Mouse (Mus musculus) kidney, adult 2 months (tissue): ENCODE measurements around the gene Pcsk5. TPM values are rescaled to one million over a fixed set of nuclear protein-coding genes. Genes with fewer than 3 reads are reported as not detected.

Experiments used
- DNase-seq: peaks from one replicate; pipeline ENCODE4 v3.0.0; 2021
- H3K27ac ChIP-seq: fragments of 200-500 bp; 2 replicates; pipeline ENCODE4 v1.5.1; 2012; ENCODE audit warnings: low read depth, low read length, control low read depth, inconsistent platforms; ENCODE audit not compliant: insufficient read depth
- H3K27me3 ChIP-seq: fragments of 200-500 bp; replicated peaks from 2 replicates; pipeline ENCODE4 v1.6.1; 2012; ENCODE audit warnings: mild to moderate bottlenecking, moderate library complexity, low read length, inconsistent platforms; ENCODE audit not compliant: control insufficient read depth, insufficient read depth
- H3K36me3 ChIP-seq: fragments of 200-500 bp; 2 replicates; pipeline ENCODE4 v1.6.1; 2012; ENCODE audit warnings: mild to moderate bottlenecking, moderate library complexity, low read length, inconsistent platforms; ENCODE audit not compliant: control insufficient read depth, insufficient read depth
- H3K4me1 ChIP-seq: fragments of 200-500 bp; 2 replicates; pipeline ENCODE4 v1.6.1; 2011; ENCODE audit warnings: low read length; ENCODE audit not compliant: control insufficient read depth, insufficient read depth
- H3K4me3 ChIP-seq: fragments of 200-500 bp; 2 replicates; pipeline ENCODE4 v1.5.1; 2011; ENCODE audit warnings: mild to moderate bottlenecking, low read depth, low read length, control low read depth; ENCODE audit not compliant: insufficient read depth
- CTCF ChIP-seq: fragments of 200-500 bp; conservative IDR thresholded peaks from 2 replicates; pipeline ENCODE4 v1.5.1; 2011; ENCODE audit warnings: low read depth, mild to moderate bottlenecking, control low read depth, low read length, moderate library complexity, mixed read lengths; ENCODE audit not compliant: insufficient read depth, insufficient read length
- POLR2A ChIP-seq: fragments of 200-500 bp; IDR thresholded peaks from one replicate; pipeline ENCODE4 v1.6.1; 2011; ENCODE audit warnings: low read depth, low read length, control low read depth
- WGBS: fragments of 180-500 bp; shearing (Covaris S2); methylation state at CpG from one replicate; pipeline ENCODE4 v1.1.7; 2018; 5-methylcytosine and 5-hydroxymethylcytosine counted together
- polyA plus RNA-seq: library from polyadenylated mRNA; depleted of rRNA; stranded (reverse); fragments of >200 nt; gene quantifications from 2 replicates; pipeline ENCODE4 v1.2.3, GENCODE M21; 2012

Gene Pcsk5
- polyA plus RNA-seq, 1 experiment = 9.4 TPM

DNA sequence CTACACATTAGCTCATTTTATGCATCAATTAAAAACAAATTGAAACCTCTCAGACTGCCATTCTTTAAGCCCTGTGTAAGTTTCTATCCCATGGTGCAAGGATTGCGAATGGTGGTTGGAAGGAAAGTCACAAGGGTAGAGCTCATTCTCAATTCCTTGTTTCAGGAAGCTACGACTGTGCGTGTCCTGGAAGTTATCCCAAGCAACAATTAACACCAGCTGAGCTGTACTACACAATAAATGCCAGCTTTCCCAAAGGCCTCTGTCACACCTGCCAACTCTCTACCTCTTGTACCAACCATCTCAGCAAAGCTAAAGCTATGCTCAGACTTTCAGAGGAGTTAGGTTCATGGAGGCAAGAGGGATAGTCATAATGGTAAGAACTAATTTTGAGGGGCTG, 174.8 kb downstream of the Pcsk5 start:
- Histone ChIP-seq H3K36me3 (no peaks in the 10 kb centered on the region), H3K27ac (no peak overlapping the region), H3K4me1 (no peaks in the 10 kb centered on the region), H3K27me3 (no peaks in the 10 kb centered on the region), H3K4me3 (no peak overlapping the region)
- 92% methylated on average over 3 of the region's 3 CpGs for WGBS
- DNase-seq = no peak
- TF ChIP-seq POLR2A (no peak), CTCF (no peak)

DNA sequence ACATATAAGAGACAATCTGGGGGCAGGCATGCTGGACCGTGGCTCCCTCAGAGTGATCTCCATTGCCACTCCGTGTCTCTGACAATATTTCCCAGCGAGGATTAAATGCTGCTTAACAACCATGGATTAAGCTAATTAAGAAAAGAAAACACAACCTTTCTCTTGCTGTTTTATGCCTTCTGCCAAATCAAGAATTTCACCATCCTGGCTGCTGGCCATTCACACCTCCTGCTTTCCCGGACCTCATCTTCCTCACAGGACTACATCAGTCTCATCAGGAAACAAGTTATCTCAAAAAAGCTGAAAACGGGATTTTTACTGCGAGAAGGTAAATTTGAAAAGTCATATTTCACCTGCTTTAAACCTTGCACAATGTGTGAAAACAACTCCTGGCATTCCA, 175.2 kb downstream of the Pcsk5 start:
- Histone ChIP-seq H3K27me3 (no peaks in the 10 kb centered on the region), H3K4me1 (no peaks in the 10 kb centered on the region), H3K27ac (no peak overlapping the region), H3K36me3 (no peaks in the 10 kb centered on the region), H3K4me3 (no peak overlapping the region)
- WGBS = 81% methylated on average over 6 of the region's 6 CpGs
- DNase-seq = no peak
- TF ChIP-seq POLR2A = no peak
- no peak for TF ChIP-seq CTCF

DNA sequence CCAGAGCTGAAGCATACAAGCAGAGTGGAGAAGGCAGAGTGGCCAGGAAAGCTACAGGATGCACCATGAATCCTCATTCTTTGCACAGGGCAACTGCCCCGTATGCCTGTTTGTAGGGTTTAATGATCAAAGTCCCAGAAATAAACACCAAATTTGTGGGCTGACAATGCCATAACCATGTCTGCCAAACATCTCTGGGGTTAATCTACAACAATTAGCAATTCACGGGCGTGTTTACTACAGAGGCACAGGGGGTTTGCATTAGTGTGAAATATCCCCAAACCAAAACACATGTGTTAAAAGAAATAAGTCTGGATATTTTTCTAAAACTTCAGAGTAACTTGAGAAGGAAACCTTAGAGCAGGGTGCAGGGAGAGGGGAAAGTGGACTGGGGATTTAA, 178.1 kb downstream of the Pcsk5 start:
- no peak overlapping the region for H3K4me3 ChIP-seq
- no peaks in the 10 kb centered on the region for H3K36me3 ChIP-seq
- H3K27me3 ChIP-seq = no peaks in the 10 kb centered on the region
- no peak for TF ChIP-seq CTCF
- no peak for TF ChIP-seq POLR2A
- no peaks in the 10 kb centered on the region for H3K4me1 ChIP-seq
- WGBS = 42% methylated on average over 3 of the region's 3 CpGs
- H3K27ac ChIP-seq = no peak overlapping the region
- DNase-seq = no peak

DNA sequence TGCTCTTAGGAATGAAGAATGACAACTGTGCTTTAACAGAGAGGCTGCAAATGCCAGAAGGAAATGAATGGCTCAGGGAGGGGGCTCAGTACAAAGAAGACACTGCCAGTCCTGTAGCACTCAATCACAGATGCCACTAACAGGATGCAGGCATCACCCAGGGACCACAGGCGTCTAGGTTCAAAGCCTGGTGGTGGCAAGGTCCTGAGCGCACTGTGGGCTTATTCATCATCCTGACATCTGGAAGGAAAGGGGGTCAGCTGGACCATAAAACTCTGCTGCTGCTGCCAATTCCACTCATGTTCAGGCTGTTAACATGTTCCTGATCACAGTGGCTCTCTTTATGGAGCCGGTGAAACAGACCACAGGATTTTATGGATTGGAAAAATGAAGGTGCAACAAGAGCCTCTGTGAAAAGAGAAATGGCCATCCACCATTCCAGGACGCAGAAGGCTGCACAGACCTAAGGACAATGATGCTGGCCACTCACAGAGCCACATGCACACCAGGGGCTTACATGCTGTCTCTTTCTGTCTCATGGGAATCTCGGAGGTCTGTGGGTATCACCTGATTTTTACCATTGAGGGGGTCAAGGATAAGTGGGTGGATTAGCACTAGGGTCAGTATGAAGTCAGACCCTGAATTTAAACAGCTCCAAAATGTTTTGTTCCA, 186.5 kb downstream of the Pcsk5 start:
- WGBS = 38% methylated on average over 5 of the region's 5 CpGs
- no peaks in the 10 kb centered on the region for H3K27me3 ChIP-seq
- H3K36me3 ChIP-seq = no peaks in the 10 kb centered on the region
- TF ChIP-seq CTCF = no peak
- TF ChIP-seq POLR2A = no peak
- no peaks in the 10 kb centered on the region for H3K4me1 ChIP-seq
- no peak overlapping the region for H3K4me3 ChIP-seq
- peak; percentile 51 for DNase-seq
- H3K27ac ChIP-seq = no peak overlapping the region

DNA sequence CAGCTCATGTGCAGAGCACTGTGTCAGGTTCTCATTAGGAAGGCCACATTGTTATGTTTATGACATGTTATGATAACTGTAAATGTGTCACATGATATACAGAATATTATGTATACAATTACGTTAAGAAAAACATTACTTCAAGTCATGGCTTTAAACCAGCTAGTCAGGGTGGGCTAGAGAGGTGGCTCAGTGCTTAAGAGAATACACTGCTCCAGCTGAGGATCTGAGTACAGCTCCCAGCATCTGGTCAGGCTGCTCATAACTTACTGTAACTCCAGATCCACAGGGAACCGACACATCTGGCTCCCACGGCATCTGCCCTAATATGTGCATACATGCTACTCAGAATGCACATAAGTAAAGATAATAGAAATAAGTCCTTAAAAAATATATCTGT, 187.5 kb downstream of the Pcsk5 start:
- WGBS = 87% methylated on average over 3 of the region's 3 CpGs
- Histone ChIP-seq H3K4me1 (no peaks in the 10 kb centered on the region), H3K4me3 (no peak overlapping the region), H3K36me3 (no peaks in the 10 kb centered on the region; the same call in 1 of the 2 replicates), H3K27ac (no peak overlapping the region), H3K27me3 (no peaks in the 10 kb centered on the region)
- TF ChIP-seq CTCF (no peak), POLR2A (no peak)
- no peak for DNase-seq

DNA sequence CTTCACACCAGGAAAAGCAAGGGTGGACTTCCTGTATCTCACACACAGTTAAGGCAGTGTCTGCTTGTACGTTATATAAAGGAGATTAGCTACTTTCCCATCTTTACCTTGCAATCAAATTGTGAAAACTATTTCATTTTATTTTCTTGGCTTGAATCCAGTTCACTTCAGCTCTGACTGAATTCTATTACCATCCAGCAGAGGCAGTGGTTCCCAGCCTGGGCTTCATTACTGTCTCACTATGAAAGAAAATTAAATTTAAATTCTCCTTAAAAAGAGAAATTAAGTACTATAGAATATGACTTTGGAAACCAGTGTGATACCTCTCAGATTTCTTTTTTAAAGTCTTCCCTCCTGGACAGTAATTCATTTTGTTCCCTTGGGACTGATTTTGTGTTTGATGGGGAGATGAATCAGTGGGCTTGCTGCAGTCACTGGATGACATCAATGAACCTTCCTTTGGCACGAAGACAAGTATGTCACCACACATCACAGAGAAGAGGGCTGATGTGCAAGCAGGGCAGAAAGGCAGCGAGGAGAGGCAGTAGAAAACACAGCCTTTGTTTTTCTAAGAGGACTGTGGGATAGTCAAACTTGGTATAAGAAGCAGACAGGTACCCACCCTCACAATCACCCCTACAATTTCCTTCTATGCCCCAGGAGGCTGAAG, 194.2 kb downstream of the Pcsk5 start:
- DNase-seq = no peak
- Histone ChIP-seq H3K36me3 (no peaks in the 10 kb centered on the region; the same call in 1 of the 2 replicates), H3K4me1 (no peaks in the 10 kb centered on the region), H3K4me3 (no peak overlapping the region), H3K27me3 (no peaks in the 10 kb centered on the region), H3K27ac (no peak overlapping the region)
- no peak for TF ChIP-seq POLR2A
- TF ChIP-seq CTCF = no peak
- 63% methylated on average over 3 of the region's 3 CpGs for WGBS

DNA sequence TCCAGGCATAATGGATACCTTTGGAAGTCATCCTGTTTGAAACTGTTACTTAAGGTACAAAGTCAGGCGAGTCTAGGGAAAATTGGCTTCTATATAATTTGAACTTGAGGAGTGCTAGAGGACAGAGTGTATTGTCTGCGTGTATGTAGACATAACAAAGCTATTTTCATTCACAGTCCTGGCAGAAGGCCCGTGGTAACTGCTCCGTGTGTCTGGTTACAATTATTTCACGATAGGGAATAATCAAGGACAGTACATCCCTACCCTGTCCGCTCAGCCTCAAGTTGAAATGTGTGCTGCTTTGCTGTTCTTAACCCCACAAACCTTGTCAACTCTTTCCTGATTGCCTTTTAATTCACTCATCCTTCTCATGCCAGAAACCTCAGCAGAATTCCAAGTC, 201.4 kb downstream of the Pcsk5 start:
- H3K27me3 ChIP-seq = no peaks in the 10 kb centered on the region
- no peak overlapping the region for H3K27ac ChIP-seq
- DNase-seq = no peak
- WGBS = 87% methylated on average over 6 of the region's 6 CpGs
- H3K4me1 ChIP-seq = no peaks in the 10 kb centered on the region
- no peaks in the 10 kb centered on the region; the same call in 1 of the 2 replicates for H3K36me3 ChIP-seq
- H3K4me3 ChIP-seq = no peak overlapping the region
- no peak for TF ChIP-seq POLR2A
- TF ChIP-seq CTCF = no peak

DNA sequence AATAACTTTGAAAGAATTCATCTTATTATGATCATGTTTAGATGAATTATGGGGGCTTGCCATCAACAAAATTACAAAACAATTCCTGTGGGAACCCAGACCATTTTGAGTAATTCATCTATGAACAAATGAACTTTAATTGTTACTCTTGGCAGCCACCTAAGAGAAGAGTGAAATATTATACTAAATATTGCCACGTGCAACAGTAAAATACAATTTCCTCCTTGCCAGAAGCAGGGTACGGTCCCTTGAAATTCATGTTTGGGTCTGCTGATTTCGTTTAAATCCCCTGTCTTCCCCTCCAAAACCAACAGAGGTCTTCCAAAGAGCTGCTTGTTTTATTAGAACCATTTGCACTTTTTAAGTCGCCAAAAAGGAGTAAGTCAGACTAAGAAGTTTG, 221.8 kb downstream of the Pcsk5 start:
- Histone ChIP-seq H3K36me3 (no peaks in the 10 kb centered on the region), H3K27ac (no peak overlapping the region), H3K4me1 (no peaks in the 10 kb centered on the region), H3K4me3 (no peak overlapping the region), H3K27me3 (no peaks in the 10 kb centered on the region)
- TF ChIP-seq POLR2A (no peak), CTCF (no peak)
- peak; percentile 23 for DNase-seq
- 46% methylated on average over 4 of the region's 4 CpGs for WGBS
